Mouse (Mus musculus) right cerebral cortex, postnatal 14 days (tissue): Measurements from ENCODE around the gene Pus1.

Experiments
- DNase-seq: peaks from one replicate; pipeline ENCODE4 v3.0.0; 2022

Pus1 gene

GRCm38 (mm10) chr5:110779998-110780760 lies at the start of gene Pus1:
TSS of gene Pus1 (minus strand) at chr5:110780659.
- peak; percentile 94 for DNase-seq

DNA sequence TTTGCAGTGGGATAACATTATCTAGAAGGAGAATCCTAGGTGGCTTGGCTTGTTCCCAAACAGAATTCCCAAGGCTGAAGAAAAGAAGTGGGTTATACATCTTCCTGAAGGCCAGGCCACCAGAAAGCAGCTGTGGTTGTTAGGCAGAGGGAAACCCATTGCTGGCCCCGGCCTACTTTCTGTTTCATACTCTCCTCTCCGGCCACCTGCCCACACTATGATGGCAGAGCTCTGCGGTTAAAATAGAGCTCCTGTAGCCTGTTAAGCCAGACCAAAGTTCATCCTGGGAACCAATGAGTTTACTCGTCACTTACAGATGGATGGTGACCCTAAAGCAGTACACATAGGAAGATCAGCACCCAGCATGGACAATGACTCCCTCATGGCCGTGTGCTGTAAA lies 47.1 kb upstream of the Pus1 start:
- DNase-seq = no peak

DNA sequence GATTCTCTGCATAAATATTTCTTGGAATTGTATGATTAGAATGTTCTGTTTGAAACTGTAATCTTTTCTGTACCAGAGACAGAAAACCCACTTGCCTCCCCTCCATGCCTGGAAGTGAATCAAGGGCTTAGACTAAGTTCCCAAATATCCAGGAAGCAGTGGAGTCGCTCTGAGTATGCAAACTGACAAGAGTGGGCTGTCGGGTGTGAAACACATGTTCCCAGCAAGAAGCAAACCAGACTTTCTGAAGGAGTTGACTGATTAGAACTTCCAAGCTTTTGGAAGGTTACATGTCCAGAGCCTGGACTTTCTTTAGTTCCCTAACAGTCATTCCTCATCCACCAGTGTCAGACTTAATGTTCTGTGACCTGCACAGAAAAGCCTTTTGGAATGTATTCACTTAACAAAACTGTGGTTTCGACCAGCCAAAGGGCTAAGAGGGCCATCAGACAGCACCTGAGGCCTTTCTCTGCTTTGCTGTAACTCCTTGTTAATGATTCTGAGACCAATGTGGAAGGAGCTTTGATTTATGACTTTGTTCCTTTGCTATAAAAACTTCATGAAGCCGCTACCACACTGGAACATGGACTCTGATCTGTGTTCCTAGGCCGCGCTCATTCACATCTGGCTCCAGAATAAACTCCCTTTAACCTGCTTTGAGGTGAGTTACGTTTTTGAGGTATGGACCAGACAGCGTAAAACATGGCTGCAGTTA lies 46.5 kb upstream of the Pus1 start:
- DNase-seq = no peak

GRCm38 (mm10) chr5:110824421-110824820 lies 44.0 kb upstream of the Pus1 start:
- no peak for DNase-seq

- peak; percentile 99 for DNase-seq
Observed at GRCm38 (mm10) chr5:110809667-110810325, 29.3 kb upstream of the Pus1 start, which contains the start of gene Ulk1. TSS of gene Ulk1 (minus strand) at chr5:110810097.

DNA sequence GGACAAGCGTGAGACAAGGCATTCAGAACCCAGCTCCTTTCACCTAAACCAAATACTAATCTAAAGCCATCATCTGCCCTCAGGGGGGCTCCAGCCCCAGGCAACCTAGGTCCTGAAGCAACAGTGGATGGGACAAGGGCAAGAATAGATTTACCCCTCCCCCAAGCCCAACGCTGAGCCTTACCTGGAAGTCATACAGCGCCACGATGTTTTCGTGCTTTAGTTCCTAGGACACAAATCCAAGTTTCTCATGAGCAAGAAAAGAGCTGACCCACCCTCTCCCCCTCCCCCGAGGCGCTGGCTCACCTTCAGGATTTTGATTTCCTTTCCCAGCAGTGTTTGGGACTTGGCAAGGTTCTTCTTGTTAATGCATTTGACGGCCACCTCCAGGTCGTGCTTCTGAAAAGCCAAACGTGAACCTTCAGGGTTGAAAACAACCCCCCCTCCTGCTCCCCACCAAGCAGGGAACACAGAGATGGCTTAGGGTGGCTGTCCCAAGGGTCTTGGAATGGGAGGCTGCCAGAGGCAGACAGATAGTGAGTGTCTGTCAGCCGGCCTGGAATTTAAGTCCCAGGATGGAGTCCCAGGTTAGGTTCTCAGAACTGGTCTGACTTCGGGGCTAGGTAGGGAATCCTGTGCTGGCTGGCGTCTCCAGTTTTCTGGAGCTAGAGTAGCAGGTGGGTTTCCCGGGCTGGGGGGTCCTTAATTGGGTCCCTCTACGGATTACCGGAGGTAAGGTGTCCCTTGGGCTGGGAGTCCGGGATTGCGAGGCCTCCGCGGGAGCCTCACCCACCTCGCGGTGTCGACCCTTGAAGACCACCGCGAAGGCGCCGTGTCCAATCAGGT lies 28.6 kb upstream of the Pus1 start:
- DNase-seq = no peak

GRCm38 (mm10) chr5:110808061-110808631 lies 27.7 kb upstream of the Pus1 start:
- DNase-seq = peak; percentile 79

- DNase-seq = no peak
Observed at GRCm38 (mm10) chr5:110807453-110807852, 27.0 kb upstream of the Pus1 start.

GRCm38 (mm10) chr5:110806676-110807075 lies 26.2 kb upstream of the Pus1 start:
- no peak for DNase-seq

DNA sequence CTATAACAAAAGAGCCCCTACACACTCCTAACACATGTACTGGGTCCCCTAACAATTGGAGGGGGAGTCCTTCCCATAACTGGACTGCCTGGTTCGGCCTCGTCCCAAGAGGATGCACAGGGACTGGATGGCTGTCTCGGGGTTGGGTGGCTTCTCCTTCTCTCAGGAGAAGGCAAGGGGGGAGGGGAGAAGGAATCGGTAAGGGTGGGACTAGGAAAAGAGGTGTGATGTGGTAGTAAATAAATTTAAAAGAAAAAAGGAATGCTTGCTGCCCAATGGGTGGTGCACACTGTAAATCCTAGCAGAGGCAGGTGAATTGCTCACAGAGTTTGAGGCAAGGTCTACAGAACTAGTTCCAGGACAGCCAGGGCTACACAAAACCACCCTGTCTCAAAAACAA lies 25.7 kb upstream of the Pus1 start:
- DNase-seq = no peak

- no peak for DNase-seq
Observed at GRCm38 (mm10) chr5:110804012-110804743, 23.7 kb upstream of the Pus1 start.

- no peak for DNase-seq
Observed at GRCm38 (mm10) chr5:110802809-110803208, 22.4 kb upstream of the Pus1 start.

DNA sequence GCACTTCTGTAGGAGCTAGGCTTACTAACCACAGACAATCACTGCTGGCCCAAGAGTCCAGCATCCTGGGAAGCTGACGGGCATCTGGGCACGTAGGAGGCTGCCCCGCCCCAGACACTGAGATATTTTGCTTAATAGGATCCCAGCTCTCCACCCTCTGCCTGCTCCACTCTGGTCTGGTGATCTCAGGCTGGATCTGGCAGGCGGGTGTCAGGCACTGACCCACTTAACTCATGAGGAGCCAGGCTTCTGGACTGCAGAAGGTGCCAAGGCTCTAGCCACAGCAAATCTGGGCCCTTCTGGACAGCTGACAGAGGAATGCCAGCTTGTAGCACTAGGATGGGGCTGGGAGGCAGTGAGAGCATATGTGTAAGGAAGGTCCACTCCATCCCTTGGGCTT lies 21.7 kb upstream of the Pus1 start:
- DNase-seq = no peak

DNA sequence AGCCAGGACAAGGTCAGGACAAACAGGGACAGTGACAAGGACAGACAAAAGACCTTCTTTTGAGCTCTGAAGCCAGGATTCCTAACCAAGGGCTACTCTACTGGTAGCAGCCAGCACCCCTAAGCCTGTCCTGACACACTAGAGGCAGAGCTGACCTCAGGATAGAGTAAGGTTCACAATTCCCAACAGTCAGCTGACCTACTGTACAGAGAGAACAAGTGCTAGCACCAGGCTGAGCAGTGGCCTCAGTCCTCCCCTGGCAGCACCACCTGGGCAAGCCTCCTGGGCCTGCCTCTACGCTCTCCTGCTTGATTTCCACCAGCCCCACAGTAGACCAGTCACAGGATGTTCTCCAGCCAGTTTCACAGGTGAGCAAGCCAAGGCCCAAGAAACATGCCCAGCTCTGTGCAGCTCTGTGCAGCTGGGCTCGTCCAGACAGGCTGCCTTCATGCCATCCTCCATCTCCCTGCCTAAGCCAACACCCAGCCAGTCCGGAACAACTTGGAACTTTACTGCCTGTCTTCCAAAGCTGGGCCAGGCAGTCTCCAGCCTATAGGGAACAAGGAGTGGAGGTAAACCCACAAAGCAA lies 20.7 kb upstream of the Pus1 start:
- no peak for DNase-seq

- no peak for DNase-seq
Observed at GRCm38 (mm10) chr5:110797696-110798095, 17.2 kb upstream of the Pus1 start.

GRCm38 (mm10) chr5:110794363-110794762 lies 13.9 kb upstream of the Pus1 start:
- DNase-seq = no peak

DNA sequence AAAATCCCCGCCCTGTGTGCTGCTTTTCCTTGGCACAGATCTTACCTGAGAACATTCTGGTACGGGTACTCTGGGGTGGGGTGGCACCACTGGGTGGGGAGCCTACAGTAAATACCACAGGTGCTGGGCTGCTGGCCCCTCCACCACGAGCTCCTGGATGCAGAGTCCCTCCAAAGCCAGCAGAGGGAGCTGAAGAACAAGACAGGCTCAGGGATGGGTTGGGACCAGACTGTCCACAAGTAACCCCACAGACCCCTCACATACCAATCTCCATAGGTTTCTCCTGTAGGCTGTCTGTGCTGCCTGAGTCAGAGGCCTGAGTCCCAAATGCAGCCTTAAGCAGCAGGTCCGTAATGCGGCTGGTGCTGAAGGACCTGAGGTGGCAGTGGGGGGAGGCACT lies 8.2 kb upstream of the Pus1 start:
- DNase-seq = no peak

GRCm38 (mm10) chr5:110786081-110786835 lies 5.8 kb upstream of the Pus1 start:
- DNase-seq = no peak

GRCm38 (mm10) chr5:110783150-110783549 lies 2.7 kb upstream of the Pus1 start:
- DNase-seq = no peak

- no peak for DNase-seq
Observed at GRCm38 (mm10) chr5:110781529-110782238, 1.2 kb upstream of the Pus1 start.
